Mouse (Mus musculus): Measurements from ENCODE around the gene Mrpl51. TPM values are rescaled to one million over a fixed set of nuclear protein-coding genes. Genes with fewer than 3 reads are reported as not detected.
A peak's percentile ranks its signal among the peaks of the same experiment; 100 is the strongest.

Mrpl51 gene
- polyA plus RNA-seq, 1 experiment from 2014 or later, result 205 TPM

DNA sequence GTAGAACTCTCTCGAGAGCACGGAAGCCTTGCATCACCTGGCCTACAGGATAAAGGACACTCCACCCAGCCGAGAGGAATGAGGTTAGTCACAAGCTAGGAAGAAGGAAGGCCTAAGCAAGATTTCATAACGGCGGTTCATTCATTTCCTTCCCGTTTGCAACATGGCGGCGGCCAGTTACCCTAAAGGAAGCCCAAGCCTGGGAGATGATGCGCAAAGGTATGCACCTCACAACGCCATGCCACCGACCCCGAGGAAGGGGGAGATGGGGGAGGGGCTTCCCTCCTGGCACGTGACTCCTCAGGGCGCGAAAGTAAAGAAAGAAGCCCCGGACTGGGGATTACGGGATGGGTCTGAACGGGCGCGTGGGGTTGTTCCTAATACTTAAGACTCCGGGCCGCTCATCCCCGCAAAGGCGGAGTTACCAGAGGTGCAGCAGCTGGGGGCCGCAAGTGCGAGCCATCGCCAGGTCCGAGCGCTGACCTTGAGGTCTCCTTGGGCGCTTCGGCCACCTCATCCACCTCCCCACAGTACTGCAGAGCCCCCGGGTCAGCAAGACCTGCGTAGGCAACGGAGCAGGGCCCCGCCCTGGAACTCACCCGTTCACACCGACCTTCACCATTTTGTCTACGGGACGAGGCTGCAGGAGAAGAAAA is 26.8 kb upstream of the Mrpl51 start:
- DNase-seq (peak; percentile 82), ATAC-seq (ENCODE audit: insufficient read depth) (peak; percentile 6)
- no peaks in the 10 kb centered on the region for H3K27me3 ChIP-seq (ENCODE audit: insufficient read depth, low read length)
- no peak for TF ChIP-seq CTCF (IDR thresholded peaks at IDR 0.05; ENCODE audit: low read depth)
- WGBS, result under 1% methylated on average over 39 of the region's 39 CpGs
- peak overlapping the region; percentile 98 for H3K4me2 ChIP-seq
- peak overlapping the region; percentile 98 for H3K9ac ChIP-seq
- H3K4me1 ChIP-seq (ENCODE audit: insufficient read depth), result peaks cover 20% of the 10 kb centered on the region
- peaks cover 75% of the 10 kb centered on the region for H3K36me3 ChIP-seq (ENCODE audit: insufficient read depth)
- H3K27ac ChIP-seq (ENCODE audit: low read depth), result peak overlapping the region; percentile 98
- H3K9me3 ChIP-seq (ENCODE audit: low read depth, low read length), result no peaks in the 10 kb centered on the region
- peak overlapping the region; percentile 95 for H3K4me3 ChIP-seq (ENCODE audit: low read depth, low read length)

- DNase-seq, result peak; percentile 99
- Histone ChIP-seq H3K4me1 (ENCODE audit: insufficient read depth) (peaks cover 20% of the 10 kb centered on the region), H3K9ac (peak overlapping the region; percentile 98), H3K4me3 (ENCODE audit: low read depth, low read length) (peak overlapping the region; percentile 95), H3K27ac (ENCODE audit: low read depth) (peak overlapping the region; percentile 98), H3K9me3 (ENCODE audit: low read depth, low read length) (no peaks in the 10 kb centered on the region), H3K27me3 (ENCODE audit: insufficient read depth, low read length) (no peaks in the 10 kb centered on the region), H3K4me2 (peak overlapping the region; percentile 98), H3K36me3 (ENCODE audit: insufficient read depth) (peaks cover 76% of the 10 kb centered on the region)
- WGBS, result under 1% methylated on average over 36 of the region's 36 CpGs
- TF ChIP-seq CTCF (IDR thresholded peaks at IDR 0.05; ENCODE audit: low read depth), result no peak
- peak; percentile 93 for ATAC-seq (ENCODE audit: insufficient read depth)
These were observed 26.2 kb upstream of the Mrpl51 start for GRCm38 (mm10) chr6:125165328-125165891.

DNA sequence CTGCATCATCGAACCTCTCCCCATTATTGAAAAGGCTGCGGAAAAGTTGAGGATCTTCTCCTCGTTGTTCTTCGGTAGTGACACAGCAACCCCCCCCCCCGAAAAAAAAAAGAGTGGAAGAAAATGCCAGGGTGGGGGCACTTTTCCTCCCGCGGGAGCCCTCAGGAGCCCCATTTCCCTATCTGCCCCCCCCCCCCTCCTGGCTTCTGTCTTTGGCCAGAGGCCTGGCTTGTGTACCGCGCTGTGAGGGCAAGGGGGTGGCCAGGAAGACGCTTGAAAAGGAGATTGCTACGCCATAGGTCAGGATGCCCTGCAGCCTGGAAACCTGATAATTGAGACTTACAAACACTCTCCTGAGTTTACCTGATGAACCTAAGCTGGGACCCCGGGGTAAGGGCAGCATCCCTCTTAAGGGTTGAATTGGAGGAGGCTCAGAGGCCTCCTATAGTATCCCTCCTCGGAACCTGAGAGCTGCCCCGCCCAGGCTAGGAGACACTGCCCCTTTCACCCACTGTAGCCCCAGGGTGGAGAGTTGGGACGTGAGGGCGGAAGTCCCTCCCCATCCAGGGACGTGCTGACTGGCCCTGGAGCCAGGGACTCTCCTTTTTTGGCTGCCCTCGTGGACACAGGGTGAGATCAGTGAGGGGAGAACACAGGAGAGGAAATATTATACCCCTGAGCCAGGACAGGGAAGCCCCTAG is 25.4 kb upstream of the Mrpl51 start, which contains the start of gene Gapdh:
Gapdh (minus strand) TSS at position 417 of the 701 bp plus-strand sequence.
- H3K4me1 ChIP-seq (ENCODE audit: insufficient read depth), result peaks cover 20% of the 10 kb centered on the region
- peak; percentile 68 for ATAC-seq (ENCODE audit: insufficient read depth)
- H3K36me3 ChIP-seq (ENCODE audit: insufficient read depth), result peaks cover 76% of the 10 kb centered on the region
- peak within 1 kb of the TSS; percentile 95 for H3K4me3 ChIP-seq (ENCODE audit: low read depth, low read length)
- H3K9me3 ChIP-seq (ENCODE audit: low read depth, low read length), result no peaks in the 10 kb centered on the region
- 1% methylated on average over 18 of the region's 18 CpGs for WGBS
- no peak for TF ChIP-seq CTCF (IDR thresholded peaks at IDR 0.05; ENCODE audit: low read depth)
- H3K27ac ChIP-seq (ENCODE audit: low read depth), result peak within 1 kb of the TSS; percentile 98
- H3K9ac ChIP-seq, result peak within 1 kb of the TSS; percentile 98
- H3K4me2 ChIP-seq, result peak within 1 kb of the TSS; percentile 98
- peak; percentile 86 for DNase-seq
- H3K27me3 ChIP-seq (ENCODE audit: insufficient read depth, low read length), result no peaks in the 10 kb centered on the region

GRCm38 (mm10) chr6:125166861-125167650 is 24.5 kb upstream of the Mrpl51 start:
- Histone ChIP-seq H3K27me3 (ENCODE audit: insufficient read depth, low read length) (no peaks in the 10 kb centered on the region), H3K4me3 (ENCODE audit: low read depth, low read length) (peak overlapping the region; percentile 95), H3K9ac (peak overlapping the region; percentile 65), H3K36me3 (ENCODE audit: insufficient read depth) (peaks cover 76% of the 10 kb centered on the region), H3K4me2 (peak overlapping the region; percentile 98), H3K27ac (ENCODE audit: low read depth) (peak overlapping the region; percentile 98), H3K4me1 (ENCODE audit: insufficient read depth) (peaks cover 20% of the 10 kb centered on the region), H3K9me3 (ENCODE audit: low read depth, low read length) (no peaks in the 10 kb centered on the region)
- DNase-seq (peak; percentile 63), ATAC-seq (ENCODE audit: insufficient read depth) (peak; percentile 16; the same call in 1 of the 2 replicates)
- TF ChIP-seq CTCF (IDR thresholded peaks at IDR 0.05; ENCODE audit: low read depth), result no peak
- WGBS, result 14% methylated on average over 10 of the region's 10 CpGs

GRCm38 (mm10) chr6:125168086-125168485 is 23.5 kb upstream of the Mrpl51 start:
- peaks cover 20% of the 10 kb centered on the region for H3K4me1 ChIP-seq (ENCODE audit: insufficient read depth)
- no peak overlapping the region for H3K4me3 ChIP-seq (ENCODE audit: low read depth, low read length)
- H3K9me3 ChIP-seq (ENCODE audit: low read depth, low read length), result no peaks in the 10 kb centered on the region
- H3K4me2 ChIP-seq, result no peak overlapping the region
- no peak for TF ChIP-seq CTCF (IDR thresholded peaks at IDR 0.05; ENCODE audit: low read depth)
- 87% methylated on average over 14 of the region's 14 CpGs for WGBS
- DNase-seq, result no peak
- no peak overlapping the region for H3K9ac ChIP-seq
- no peaks in the 10 kb centered on the region for H3K27me3 ChIP-seq (ENCODE audit: insufficient read depth, low read length)
- H3K27ac ChIP-seq (ENCODE audit: low read depth), result peak overlapping the region; percentile 98; the same call in 1 of the 2 replicates
- H3K36me3 ChIP-seq (ENCODE audit: insufficient read depth), result peaks cover 78% of the 10 kb centered on the region
- ATAC-seq (ENCODE audit: insufficient read depth), result no peak

GRCm38 (mm10) chr6:125170194-125170593 is 21.4 kb upstream of the Mrpl51 start:
- Histone ChIP-seq H3K27ac (ENCODE audit: low read depth) (no peak overlapping the region), H3K9me3 (ENCODE audit: low read depth, low read length) (no peaks in the 10 kb centered on the region), H3K36me3 (ENCODE audit: insufficient read depth) (peaks cover 84% of the 10 kb centered on the region), H3K4me3 (ENCODE audit: low read depth, low read length) (no peak overlapping the region), H3K27me3 (ENCODE audit: insufficient read depth, low read length) (no peaks in the 10 kb centered on the region), H3K9ac (no peak overlapping the region), H3K4me2 (no peak overlapping the region), H3K4me1 (ENCODE audit: insufficient read depth) (peaks cover 12% of the 10 kb centered on the region)
- no peak for TF ChIP-seq CTCF (IDR thresholded peaks at IDR 0.05; ENCODE audit: low read depth)
- WGBS, result 77% methylated on average over 6 of the region's 6 CpGs
- ATAC-seq (ENCODE audit: insufficient read depth) (no peak), DNase-seq (no peak)
